Mouse (Mus musculus) spleen, adult 12 weeks (tissue): ENCODE results near the gene C2cd2.
A peak's percentile ranks its signal among the peaks of the same experiment; 100 is the strongest.
"Not testable (repeated sequence)": the region's sequence is repeated elsewhere in the genome, so short reads cannot be mapped to it uniquely, and the experiment has no call there.

ENCODE experiments used
- DNase-seq: peaks from one replicate; pipeline ENCODE4 v3.0.0; 2022; ENCODE audit warnings: low spot score

C2cd2 gene

GRCm38 (mm10) chr16:97946993-97947392 lies 15.4 kb downstream of the C2cd2 start:
- not testable (repeated sequence) for DNase-seq

- no peak for DNase-seq
Observed at GRCm38 (mm10) chr16:97941844-97942243, 20.6 kb downstream of the C2cd2 start.

GRCm38 (mm10) chr16:97940471-97940973 lies 21.9 kb downstream of the C2cd2 start:
- DNase-seq = no peak

- no peak for DNase-seq
Observed at GRCm38 (mm10) chr16:97935815-97936214, 26.6 kb downstream of the C2cd2 start.

GRCm38 (mm10) chr16:97930231-97930630 lies 32.2 kb downstream of the C2cd2 start:
- DNase-seq = no peak

GRCm38 (mm10) chr16:97929520-97929919 lies 32.9 kb downstream of the C2cd2 start:
- DNase-seq = no peak

GRCm38 (mm10) chr16:97927331-97927938 lies 35.0 kb downstream of the C2cd2 start:
- no peak for DNase-seq

GRCm38 (mm10) chr16:97926381-97926780 lies 36.0 kb downstream of the C2cd2 start:
- no peak for DNase-seq

GRCm38 (mm10) chr16:97925760-97926159 lies 36.6 kb downstream of the C2cd2 start:
- no peak for DNase-seq

GRCm38 (mm10) chr16:97923700-97924099 lies 38.7 kb downstream of the C2cd2 start:
- no peak for DNase-seq

GRCm38 (mm10) chr16:97922779-97923126 lies 39.6 kb downstream of the C2cd2 start:
- DNase-seq = no peak

GRCm38 (mm10) chr16:97921961-97922778 lies 40.2 kb downstream of the C2cd2 start:
- peak; percentile 75 for DNase-seq

GRCm38 (mm10) chr16:97920621-97921020 lies 41.8 kb downstream of the C2cd2 start:
- DNase-seq = no peak

- no peak for DNase-seq
Observed at GRCm38 (mm10) chr16:97919793-97920192, 42.6 kb downstream of the C2cd2 start.

GRCm38 (mm10) chr16:97912873-97913272 lies 49.5 kb downstream of the C2cd2 start:
- DNase-seq = no peak

- no peak for DNase-seq
Observed at GRCm38 (mm10) chr16:97909356-97909755, 53.0 kb downstream of the C2cd2 start.

GRCm38 (mm10) chr16:97907496-97907895 lies 54.9 kb downstream of the C2cd2 start:
- no peak for DNase-seq

- no peak for DNase-seq
Observed at GRCm38 (mm10) chr16:97906337-97906736, 56.1 kb downstream of the C2cd2 start.

GRCm38 (mm10) chr16:97905449-97905991 lies 56.9 kb downstream of the C2cd2 start:
- no peak for DNase-seq

- no peak for DNase-seq
Observed at GRCm38 (mm10) chr16:97904035-97904434, 58.4 kb downstream of the C2cd2 start.

- no peak for DNase-seq
Observed at GRCm38 (mm10) chr16:97897346-97898024, 64.9 kb downstream of the C2cd2 start.

GRCm38 (mm10) chr16:97887762-97888161 lies 74.6 kb downstream of the C2cd2 start:
- DNase-seq = no peak

- no peak for DNase-seq
Observed at GRCm38 (mm10) chr16:97883696-97884095, 78.7 kb downstream of the C2cd2 start.
